Mouse (Mus musculus): Measurements from ENCODE around the gene Rpl21.

DNA sequence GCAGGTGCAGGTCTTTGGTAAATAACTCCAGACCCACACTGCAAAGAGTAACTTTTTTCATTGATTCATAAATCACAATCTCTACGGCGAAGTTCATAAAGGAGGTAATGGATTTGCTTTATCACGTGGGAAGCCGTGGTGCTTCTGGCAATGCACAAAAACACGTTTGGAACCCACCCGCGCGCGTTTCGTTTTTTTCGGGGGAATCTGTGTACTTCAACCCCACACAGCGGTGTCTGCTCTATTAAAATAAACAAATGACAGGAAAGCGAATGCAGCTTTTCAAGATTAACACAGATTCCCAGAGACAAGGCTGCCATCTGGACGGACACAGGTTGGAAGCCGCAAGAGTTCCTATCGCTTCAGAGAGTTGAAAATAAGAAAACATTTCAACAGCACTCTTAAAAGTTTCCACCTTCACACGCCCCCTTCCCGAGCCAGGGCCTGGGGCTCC, 39.0 kb upstream of the Rpl21 start:
- TF ChIP-seq MAX (IDR thresholded peaks at IDR 0.05; ENCODE audit: low read depth) (no peak), USF1 (IDR thresholded peaks at IDR 0.05; ENCODE audit: low read depth) (no peak), POLR2A (IDR thresholded peaks at IDR 0.05; ENCODE audit: insufficient read length, low read depth) (no peak), MYOG (IDR thresholded peaks at IDR 0.05; ENCODE audit: control insufficient read depth in 1 of 3, insufficient read depth in 1 of 3, insufficient read length in 2 of 3, low read depth in 2 of 3) (no peak), TCF12 (IDR thresholded peaks at IDR 0.05; ENCODE audit: insufficient read depth, poor library complexity, severe bottlenecking) (no peak), POLR2AphosphoS2 (IDR thresholded peaks at IDR 0.05; ENCODE audit: insufficient read length, low read depth) (no peak), TCF3 (IDR thresholded peaks at IDR 0.05; ENCODE audit: insufficient read length, low read depth) (no peak), CEBPB (IDR thresholded peaks at IDR 0.05; ENCODE audit: insufficient read depth, poor library complexity, severe bottlenecking) (no peak), E2F4 (IDR thresholded peaks at IDR 0.05; ENCODE audit: insufficient read depth) (no peak), MYOD1 (IDR thresholded peaks at IDR 0.05; ENCODE audit: control insufficient read depth in 1 of 3, insufficient read length in 2 of 3, low read depth in 2 of 3) (no peak), SRF (IDR thresholded peaks at IDR 0.05; ENCODE audit: control insufficient read depth, insufficient read length, low read depth) (no peak)
